Mouse (Mus musculus): Measurements from ENCODE around the gene Cep290.
"Not testable (repeated sequence)": the region's sequence is repeated elsewhere in the genome, so short reads cannot be mapped to it uniquely, and the experiment has no call there.

DNA sequence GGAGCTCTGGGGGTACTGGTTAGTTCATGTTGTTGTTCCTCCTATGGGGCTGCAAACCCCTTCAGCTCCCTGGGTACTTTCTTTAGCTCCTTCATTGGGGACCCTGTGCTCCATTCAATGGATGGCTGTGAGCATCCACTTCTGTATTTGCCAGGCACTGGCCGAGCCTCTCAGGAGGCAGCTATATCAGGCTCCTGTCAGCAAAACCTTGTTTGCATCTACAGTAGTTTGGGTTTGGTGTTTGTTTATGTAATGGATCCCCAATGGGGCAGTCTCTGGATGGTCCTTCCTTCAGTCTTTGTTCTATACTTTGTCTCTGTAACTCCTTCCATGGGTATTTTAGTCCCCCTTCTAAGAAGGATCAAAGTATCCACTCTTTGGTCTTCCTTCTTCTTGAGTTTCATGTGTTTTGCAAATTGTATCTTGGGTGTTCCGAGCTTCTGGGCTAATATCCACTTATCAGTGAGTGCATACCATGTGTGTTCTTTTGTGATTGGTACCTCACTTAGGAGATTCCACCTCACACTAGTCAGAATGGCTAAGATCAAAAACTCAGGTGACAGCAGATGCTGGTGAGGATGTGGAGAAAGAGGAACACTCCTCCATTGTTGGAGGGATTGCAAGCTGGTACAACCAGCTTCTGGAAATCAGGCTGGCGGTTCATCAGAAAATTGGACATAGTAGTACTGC lies 73.0 kb downstream of the Cep290 start:
- TF ChIP-seq CTCF (conservative IDR thresholded peaks at IDR 0.05; ENCODE audit: low read length); POU5F1 (IDR thresholded peaks at IDR 0.05; ENCODE audit: borderline replicate concordance, low read length); NANOG (IDR thresholded peaks at IDR 0.05; ENCODE audit: borderline replicate concordance, low read length): not testable (repeated sequence)

All from E14TG2a.4 (cell line).